Mouse (Mus musculus) MEL (cell line): ENCODE data around the gene Lhpp. TPM values are rescaled to one million over a fixed set of nuclear protein-coding genes. Genes with fewer than 3 reads are reported as not detected.

ENCODE experiments used
- DNase-seq: peaks from one replicate; pipeline ENCODE4 v3.0.0; 2011; ENCODE audit warnings: low read depth, low spot score
- H3K27ac ChIP-seq: 2 replicates; pipeline ENCODE4 v1.5.1; 2012; ENCODE audit warnings: low read depth, mild to moderate bottlenecking, control low read depth, low read length, moderate library complexity; ENCODE audit not compliant: control insufficient read depth
- H3K27me3 ChIP-seq, 2 experiments: fragments of 150-350 bp in 1 of 2; sonication (generic) in 1 of 2; 2 replicates each; pipeline ENCODE4 v1.6.1; 2012; ENCODE audit warnings: low read length in 2 of 2, mild to moderate bottlenecking in 2 of 2, improper control_type of control experiment in 1 of 2, moderate library complexity in 1 of 2; ENCODE audit not compliant: insufficient read depth in 2 of 2, control insufficient read depth in 1 of 2
- H3K36me3 ChIP-seq, 2 experiments: 2 replicates each; pipeline ENCODE4 v1.6.1; 2012 to 2014; ENCODE audit warnings: low read length in 2 of 2, improper control_type of control experiment in 1 of 2, inconsistent platforms in 1 of 2, mild to moderate bottlenecking in 1 of 2; ENCODE audit not compliant: insufficient read depth in 2 of 2, control insufficient read depth in 1 of 2
- H3K4me1 ChIP-seq, 2 experiments: fragments of 150-350 bp in 1 of 2; sonication (generic) in 1 of 2; 2 replicates each; pipeline ENCODE4 v1.6.1; 2012; ENCODE audit warnings: low read length in 2 of 2, improper control_type of control experiment in 1 of 2, mild to moderate bottlenecking in 1 of 2; ENCODE audit not compliant: insufficient read depth in 2 of 2, control insufficient read depth in 1 of 2
- H3K4me3 ChIP-seq, 2 experiments: fragments of 150-350 bp in 1 of 2; sonication (generic) in 1 of 2; 2 replicates each; pipeline ENCODE4 v1.5.1; 2012; ENCODE audit warnings: low read depth in 2 of 2, low read length in 2 of 2, mild to moderate bottlenecking in 2 of 2, moderate library complexity in 2 of 2, control low read depth in 1 of 2, improper control_type of control experiment in 1 of 2; ENCODE audit not compliant: control insufficient read depth in 1 of 2, insufficient read depth in 1 of 2
- H3K79me2 ChIP-seq: 2 replicates; pipeline ENCODE4 v1.6.1; 2012; ENCODE audit warnings: mild to moderate bottlenecking, low read length, moderate library complexity; ENCODE audit not compliant: control insufficient read depth, poor library complexity, insufficient read depth
- H3K9ac ChIP-seq: 2 replicates; pipeline ENCODE4 v1.6.1; 2012; ENCODE audit warnings: low read depth, mild to moderate bottlenecking, control low read depth, low read length, moderate library complexity; ENCODE audit not compliant: control insufficient read depth, poor library complexity, severe bottlenecking
- H3K9me3 ChIP-seq: fragments of 150-350 bp; sonication (generic); replicated peaks from 2 replicates; pipeline ENCODE4 v1.6.1; 2012; ENCODE audit warnings: mild to moderate bottlenecking, low read length, improper control_type of control experiment, moderate library complexity; ENCODE audit not compliant: insufficient read depth
- CHD2 ChIP-seq: IDR thresholded peaks from 2 replicates; pipeline ENCODE4 v1.6.1; 2011; ENCODE audit warnings: low read length, improper control_type of control experiment
- CTCF ChIP-seq, 3 experiments: IDR thresholded peaks in 2 of 3; conservative IDR thresholded peaks in 1 of 3; 2 replicates each; pipeline ENCODE4 v1.5.1; 2011 to 2012; ENCODE audit warnings: low read length in 3 of 3, low read depth in 2 of 3, mild to moderate bottlenecking in 2 of 3, improper control_type of control experiment in 1 of 3, inconsistent platforms in 1 of 3, mixed read lengths in 1 of 3, moderate library complexity in 1 of 3; ENCODE audit not compliant: control insufficient read depth in 1 of 3, insufficient read depth in 1 of 3, poor library complexity in 1 of 3, severe bottlenecking in 1 of 3
- E2F4 ChIP-seq: IDR thresholded peaks from 2 replicates; pipeline ENCODE4 v1.6.1; 2011; ENCODE audit warnings: low read depth, low read length, improper control_type of control experiment, borderline replicate concordance
- ELF1 ChIP-seq: IDR thresholded peaks from 2 replicates; pipeline ENCODE4 v1.6.1; 2014; ENCODE audit warnings: low read depth, mild to moderate bottlenecking, inconsistent platforms, low read length, improper control_type of control experiment, moderate library complexity
- EP300 ChIP-seq, 2 experiments: IDR thresholded peaks; 2 replicates each; pipeline ENCODE4 v1.6.1; 2011; ENCODE audit warnings: improper control_type of control experiment in 2 of 2, low read length in 2 of 2, low read depth in 1 of 2, mild to moderate bottlenecking in 1 of 2
- GABPA ChIP-seq: IDR thresholded peaks from 2 replicates; pipeline ENCODE4 v1.6.1; 2012; ENCODE audit warnings: low read depth, mild to moderate bottlenecking, inconsistent platforms, low read length, improper control_type of control experiment, moderate library complexity
- GATA1 ChIP-seq: IDR thresholded peaks from 2 replicates; pipeline ENCODE4 v1.6.1; 2011; ENCODE audit warnings: low read depth, low read length, improper control_type of control experiment
- HCFC1 ChIP-seq: IDR thresholded peaks from 2 replicates; pipeline ENCODE4 v1.6.1; 2012; ENCODE audit warnings: low read depth, mild to moderate bottlenecking, inconsistent platforms, low read length, improper control_type of control experiment, moderate library complexity
- KAT2A ChIP-seq: conservative IDR thresholded peaks from 2 replicates; pipeline ENCODE4 v1.6.1; 2012; ENCODE audit warnings: low read depth, low read length, improper control_type of control experiment, inconsistent platforms
- MAZ ChIP-seq: IDR thresholded peaks from 2 replicates; pipeline ENCODE4 v1.6.1; 2012; ENCODE audit warnings: low read depth, mild to moderate bottlenecking, inconsistent platforms, low read length, improper control_type of control experiment
- MYB ChIP-seq: IDR thresholded peaks from 2 replicates; pipeline ENCODE4 v1.6.1; 2011; ENCODE audit warnings: mild to moderate bottlenecking, low read depth, low read length, improper control_type of control experiment
- NELFE ChIP-seq: IDR thresholded peaks from 2 replicates; pipeline ENCODE4 v1.6.1; 2011; ENCODE audit warnings: low read depth, low read length, improper control_type of control experiment
- NRF1 ChIP-seq: IDR thresholded peaks from 2 replicates; pipeline ENCODE4 v1.6.1; 2014; ENCODE audit warnings: low read depth, mild to moderate bottlenecking, inconsistent platforms, low read length, improper control_type of control experiment, moderate library complexity; ENCODE audit not compliant: poor library complexity, insufficient read depth, severe bottlenecking
- POLR2AphosphoS2 ChIP-seq: IDR thresholded peaks from 2 replicates; pipeline ENCODE4 v1.6.1; 2011; ENCODE audit warnings: low read length, improper control_type of control experiment
- POLR2AphosphoS5 ChIP-seq: IDR thresholded peaks from 2 replicates; pipeline ENCODE4 v1.6.1; 2012; ENCODE audit warnings: low read depth, borderline replicate concordance, mild to moderate bottlenecking, inconsistent platforms, low read length, moderate library complexity, mixed read lengths
- RCOR1 ChIP-seq: IDR thresholded peaks from 2 replicates; pipeline ENCODE4 v1.6.1; 2012; ENCODE audit warnings: low read depth, mild to moderate bottlenecking, inconsistent platforms, low read length, improper control_type of control experiment
- SMC3 ChIP-seq: IDR thresholded peaks from 2 replicates; pipeline ENCODE4 v1.6.1; 2011; ENCODE audit warnings: low read depth, low read length, improper control_type of control experiment
- TBP ChIP-seq: IDR thresholded peaks from 2 replicates; pipeline ENCODE4 v1.8.0; 2011; ENCODE audit warnings: low read depth, low read length, improper control_type of control experiment
- UBTF ChIP-seq: IDR thresholded peaks from 2 replicates; pipeline ENCODE4 v1.6.1; 2012; ENCODE audit warnings: low read depth, mild to moderate bottlenecking, inconsistent platforms, low read length, improper control_type of control experiment, moderate library complexity, borderline replicate concordance; ENCODE audit not compliant: insufficient read depth
- USF1 ChIP-seq: IDR thresholded peaks from 2 replicates; pipeline ENCODE4 v1.6.1; 2014; ENCODE audit warnings: low read depth, mild to moderate bottlenecking, inconsistent platforms, low read length, improper control_type of control experiment, moderate library complexity
- ZKSCAN1 ChIP-seq: IDR thresholded peaks from 2 replicates; pipeline ENCODE4 v1.6.1; 2012; ENCODE audit warnings: low read depth, mild to moderate bottlenecking, inconsistent platforms, low read length, improper control_type of control experiment, moderate library complexity
- ZMIZ1 ChIP-seq: IDR thresholded peaks from 2 replicates; pipeline ENCODE4 v1.6.1; 2012; ENCODE audit warnings: low read depth, mild to moderate bottlenecking, inconsistent platforms, low read length, improper control_type of control experiment, moderate library complexity
- polyA plus RNA-seq, 2 experiments: library from polyadenylated mRNA; stranded (reverse) in 1 of 2; unstranded in 1 of 2; fragments of >175 nt in 1 of 2; fragments of >200 nt in 1 of 2; gene quantifications; 2 replicates each; pipeline versions ENCODE4 v1.2.1 to v1.2.4; 2012; ENCODE audit warnings: low replicate concordance in 2 of 2, low read depth in 1 of 2; ENCODE audit not compliant: insufficient read length in 2 of 2, insufficient read depth in 1 of 2, missing spikeins in 1 of 2
- total RNA-seq: library from RNA; depleted of rRNA; stranded (reverse); fragments of 300-350 nt; gene quantifications from 2 replicates; pipeline ENCODE4 v1.2.3, GENCODE M21; 2012

The Lhpp gene
- total and polyA plus RNA-seq, 3 experiments = 31.0 to 39.3 TPM; not detected in 1

GRCm38 (mm10) chr7:132731558-132731957 is 121.1 kb downstream of the Lhpp start:
- no peak overlapping the region for H3K27ac ChIP-seq
- H3K4me1 ChIP-seq = peaks cover 3 to 18% of the 10 kb centered on the region in 2 experiments
- H3K36me3 ChIP-seq = peaks cover 0 to 15% of the 10 kb centered on the region in 2 experiments; a peak in 2 of 4 replicates
- no peaks in the 10 kb centered on the region for H3K9me3 ChIP-seq
- H3K79me2 ChIP-seq = no peaks in the 10 kb centered on the region
- no peaks in the 10 kb centered on the region for H3K27me3 ChIP-seq
- no peak for DNase-seq
- no peak overlapping the region for H3K9ac ChIP-seq
- no peak overlapping the region for H3K4me3 ChIP-seq
- TF ChIP-seq ELF1 = no peak
- TF ChIP-seq CHD2 = no peak
- TF ChIP-seq UBTF = no peak
- no peak for TF ChIP-seq MAZ
- TF ChIP-seq TBP = no peak
- TF ChIP-seq HCFC1 = no peak

GRCm38 (mm10) chr7:132732136-132732789 is 121.8 kb downstream of the Lhpp start:
- Histone ChIP-seq H3K4me3 (no peak overlapping the region), H3K9me3 (no peaks in the 10 kb centered on the region), H3K36me3 (peaks cover 0 to 15% of the 10 kb centered on the region in 2 experiments; a peak in 2 of 4 replicates), H3K27me3 (no peaks in the 10 kb centered on the region), H3K27ac (no peak overlapping the region), H3K9ac (no peak overlapping the region), H3K4me1 (peaks cover 5 to 21% of the 10 kb centered on the region in 2 experiments), H3K79me2 (no peaks in the 10 kb centered on the region)
- TF ChIP-seq NELFE (no peak), ZMIZ1 (no peak), SMC3 (no peak), KAT2A (no peak), RCOR1 (no peak), USF1 (no peak), ELF1 (no peak), POLR2AphosphoS5 (no peak), EP300 (IDR thresholded peaks at IDR 0.05; ENCODE audit: low read depth in 1 of 2, low read length in 2 of 2) (no peak), NRF1 (no peak), POLR2AphosphoS2 (no peak), MYB (no peak), GATA1 (no peak), GABPA (no peak), E2F4 (no peak), ZKSCAN1 (no peak), UBTF (no peak), CTCF (IDR thresholded peaks at IDR 0.05 in 2 of 3, conservative IDR thresholded peaks at IDR 0.05 in 1 of 3; ENCODE audit: control insufficient read depth in 1 of 3, insufficient read depth in 1 of 3, low read depth in 2 of 3, low read length in 3 of 3, poor library complexity in 1 of 3, severe bottlenecking in 1 of 3) (no peak)
- DNase-seq = no peak
